Mouse (Mus musculus) lung, postnatal 0 days (tissue): Measurements from ENCODE around the gene Sash1.

Experiments used
- CTCF ChIP-seq: IDR thresholded peaks from 2 replicates; pipeline ENCODE4 v1.5.1; 2016; ENCODE audit warnings: antibody characterized with exemption, mild to moderate bottlenecking
- EP300 ChIP-seq: IDR thresholded peaks from 2 replicates; pipeline ENCODE4 v1.6.1; 2016; ENCODE audit warnings: antibody characterized with exemption, mild to moderate bottlenecking, control low read depth

- no peak for TF ChIP-seq CTCF
- TF ChIP-seq EP300, result no peak
Observed at GRCm38 (mm10) chr10:8926295-8926694, 40.4 kb upstream of the Sash1 start.
